Mouse (Mus musculus) heart, postnatal 0 days (tissue): ENCODE results near the gene Tbc1d17.

ENCODE experiments used
- CTCF ChIP-seq: IDR thresholded peaks from 2 replicates; pipeline ENCODE4 v1.5.1; 2016; ENCODE audit warnings: antibody characterized with exemption, control low read depth, low read depth
- EP300 ChIP-seq: IDR thresholded peaks from 2 replicates; pipeline ENCODE4 v1.6.1; 2016; ENCODE audit warnings: antibody characterized with exemption, low read depth

- TF ChIP-seq CTCF (peak; percentile 37), EP300 (no peak)
Measured at GRCm38 (mm10) chr7:44898607-44899006, 49.7 kb upstream of the Tbc1d17 start.
